In genomic region chr7:123254196-123254970, GRCm38 (mm10) we compare ENCODE assay signal across 1 mouse cellular context.
TF ChIP-seq lines count a peak whose summit lies in the region.

No protein-coding gene starts in this region.

TF ChIP-seq in CH12.LX, 34 proteins besides CTCF, POLR2A, EP300 and RAD21 (continued from another document):
- TF ChIP-seq CHD1 (IDR thresholded peaks at IDR 0.05; ENCODE audit: low read depth, low read length): no peak
- no peak; the same call in 1 of the 2 replicates for TF ChIP-seq ETS1 (conservative IDR thresholded peaks at IDR 0.05; ENCODE audit: low read depth, low read length)
- no peak for TF ChIP-seq MEF2A (IDR thresholded peaks at IDR 0.05; ENCODE audit: borderline replicate concordance, low read depth, low read length)
- no peak for TF ChIP-seq MAX (IDR thresholded peaks at IDR 0.05; ENCODE audit: low read length)
- no peak for TF ChIP-seq POLR2AphosphoS2 (IDR thresholded peaks at IDR 0.05; ENCODE audit: low read depth, low read length)
